Mouse (Mus musculus) embryonic fibroblast, embryonic 13.5 days (primary cell): ENCODE data around the gene Gm20388.

Source experiments
- CTCF ChIP-seq: IDR thresholded peaks from 2 replicates; pipeline ENCODE4 v1.5.1; 2011; ENCODE audit warnings: mild to moderate bottlenecking, control low read depth, low read length, moderate library complexity, borderline replicate concordance; ENCODE audit not compliant: insufficient read depth
- POLR2A ChIP-seq: IDR thresholded peaks from 2 replicates; pipeline ENCODE4 v1.6.1; 2011; ENCODE audit warnings: low read depth, mild to moderate bottlenecking, control low read depth, low read length, moderate library complexity

GRCm38 (mm10) chr8:120374070-120374469, 463.4 kb downstream of the Gm20388 start:
- TF ChIP-seq CTCF (no peak), POLR2A (no peak)
